Mouse (Mus musculus): ENCODE data around the gene Aak1.

- TF ChIP-seq CTCF (IDR thresholded peaks at IDR 0.05; ENCODE audit: low read depth) (no peak), EP300 (optimal IDR thresholded peaks at IDR 0.05) (no peak)
Observed at GRCm38 (mm10) chr6:87043131-87043516, 193.8 kb downstream of the Aak1 start.

Measured in stomach, postnatal 0 days (tissue).